In the genomic region with DNA sequence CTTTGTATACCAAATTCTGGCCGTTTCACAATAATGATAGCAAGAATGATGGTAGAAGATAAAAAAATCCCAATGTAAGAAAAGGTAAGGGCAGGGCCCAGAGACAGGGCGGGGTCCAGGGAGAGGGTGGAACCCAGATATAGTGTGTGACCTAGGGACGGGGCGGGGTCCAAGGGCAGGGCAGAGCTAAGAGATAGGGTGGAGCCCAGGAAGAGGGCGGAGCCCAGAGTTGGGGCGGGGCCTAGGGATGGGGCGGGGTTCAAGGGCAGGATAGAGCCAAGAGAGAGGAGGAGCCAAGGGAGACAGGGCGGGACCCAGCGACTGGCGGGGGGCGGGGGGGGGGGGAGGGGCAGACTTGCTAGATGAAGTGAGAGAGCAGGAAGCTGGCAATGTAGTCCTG, we compare ENCODE assay signal across 15 mouse cellular contexts.
DNase-seq lines count a peak whose midpoint lies in the region; ATAC-seq and TF ChIP-seq lines count a peak whose summit lies in the region.
"Had no signal": no experiment of that assay in that cellular context is flagged by ENCODE, and none has a peak within 500 bp of the region (broad histone marks: within the 10 kb centered on the region; RNA-seq: fewer than 3 reads in every experiment).

No protein-coding gene starts in this region.

- peak; percentile 50; the same call in 1 of the 2 replicates for ATAC-seq in common myeloid progenitor, adult 5-6 weeks (replicated peaks; ENCODE audit: low read depth, poor library complexity, severe bottlenecking)
- peak; percentile 70 for ATAC-seq in liver, embryonic 16.5 days (ENCODE audit: low read depth)
- ATAC-seq in forebrain, embryonic 16.5 days = no peak
- ATAC-seq: forebrain, embryonic 15.5 days; Patski had no signal

- TF ChIP-seq POLR2A in CH12.LX (IDR thresholded peaks at IDR 0.05; ENCODE audit: low read depth, low read length) = no peak

- H3K9ac ChIP-seq in CH12.LX (ENCODE audit: insufficient read depth, low read depth) = no peak overlapping the region
- H3K9ac ChIP-seq in liver, embryonic 16.5 days (ENCODE audit: low read depth, low read length) = no peak overlapping the region
- H3K9ac ChIP-seq in forebrain, embryonic 16.5 days (replicated peaks; ENCODE audit: low read depth, low read length) = no peak overlapping the region
- H3K9ac ChIP-seq: embryonic facial prominence, embryonic 15.5 days; forebrain, embryonic 15.5 days had no signal

- no peak overlapping the region for H3K4me2 ChIP-seq in CH12.LX (ENCODE audit: insufficient read depth, low read depth, poor library complexity, severe bottlenecking)
- H3K4me2 ChIP-seq in liver, embryonic 16.5 days (ENCODE audit: low read depth, low read length) = no peak overlapping the region
- H3K4me2 ChIP-seq in forebrain, embryonic 16.5 days (ENCODE audit: low read length) = no peak overlapping the region
- H3K4me2 ChIP-seq: embryonic facial prominence, embryonic 15.5 days; forebrain, embryonic 15.5 days had no signal

- H3K36me3 ChIP-seq in CH12.LX (replicated peaks in 1 of 2; ENCODE audit: control insufficient read depth in 1 of 2, insufficient read depth in 1 of 2, low read length in 1 of 2) = no peaks in the 10 kb centered on the region
- H3K36me3 ChIP-seq in liver, embryonic 16.5 days (ENCODE audit: control insufficient read depth, insufficient read depth) = no peaks in the 10 kb centered on the region
- H3K36me3 ChIP-seq in forebrain, embryonic 16.5 days (ENCODE audit: control insufficient read depth, insufficient read depth) = no peaks in the 10 kb centered on the region
- H3K36me3 ChIP-seq: embryonic facial prominence, embryonic 15.5 days; forebrain, embryonic 15.5 days had no signal

- in situ Hi-C loops in CH12.LX (cut with MboI; ENCODE audit: low pct_ligation_motif_present, low pct_unique_long_range_greater_than_20kb, low sequenced_read_pairs) = no loop called here

- H3K27ac ChIP-seq in CH12.LX (ENCODE audit: insufficient read depth, low read depth) = no peak overlapping the region
- no peak overlapping the region for H3K27ac ChIP-seq in liver, embryonic 16.5 days (ENCODE audit: low read length)
- H3K27ac ChIP-seq in forebrain, embryonic 16.5 days (ENCODE audit: low read length) = no peak overlapping the region
- H3K27ac ChIP-seq: embryonic facial prominence, embryonic 15.5 days; forebrain, embryonic 15.5 days; macrophage had no signal

- peak; percentile 23 for DNase-seq in embryo, embryonic 9.5 days (ENCODE audit: extremely low spot score)
- no peak for DNase-seq in embryo, embryonic 10.5 days (ENCODE audit: low spot score)
- DNase-seq in CH12.LX (ENCODE audit: extremely low read depth) = peak; percentile 42
- DNase-seq in cerebellum, adult 11 months = no peak
- no peak for DNase-seq in cerebellum, postnatal 4 days (ENCODE audit: low spot score in 2 of 2)
- DNase-seq: cerebellum, postnatal 14 days; kidney, adult 2 months had no signal

- TF ChIP-seq CTCF in CH12.LX (conservative IDR thresholded peaks at IDR 0.05 in 1 of 2, IDR thresholded peaks at IDR 0.05 in 1 of 2; ENCODE audit: low read depth in 2 of 2, low read length in 2 of 2) = no peak

- 25% methylated on average over 8 of the region's 11 CpGs for WGBS in liver, embryonic 16.5 days (ENCODE audit: insufficient replicate concordance)
- 44% methylated on average over 8 of the region's 11 CpGs for WGBS in forebrain, embryonic 16.5 days

- dilution Hi-C loops in CH12.LX (cut with MboI; ENCODE audit: extremely low pct_ligation_motif_present, extremely low pct_unique_long_range_greater_than_20kb, low sequenced_read_pairs) = no loop called here

- TF ChIP-seq RAD21 in CH12.LX (IDR thresholded peaks at IDR 0.05; ENCODE audit: low read depth, low read length) = no peak

- no peak overlapping the region for H3K4me3 ChIP-seq in CH12.LX (replicated peaks in 1 of 3; ENCODE audit: low read depth in 2 of 3, low read length in 2 of 3, poor library complexity in 1 of 3)
- H3K4me3 ChIP-seq in liver, embryonic 16.5 days (ENCODE audit: low read depth, low read length) = no peak overlapping the region
- H3K4me3 ChIP-seq in forebrain, embryonic 16.5 days (replicated peaks; ENCODE audit: low read length) = no peak overlapping the region
- H3K4me3 ChIP-seq: embryonic facial prominence, embryonic 15.5 days; forebrain, embryonic 15.5 days; myocyte had no signal

- no peak for TF ChIP-seq EP300 in CH12.LX (IDR thresholded peaks at IDR 0.05; ENCODE audit: low read length)

- H3K9me3 ChIP-seq in CH12.LX (replicated peaks; ENCODE audit: low read length) = peaks cover 6% of the 10 kb centered on the region
- H3K9me3 ChIP-seq in liver, embryonic 16.5 days (replicated peaks; ENCODE audit: control insufficient read depth, low read length) = no peaks in the 10 kb centered on the region
- H3K9me3 ChIP-seq in forebrain, embryonic 16.5 days (ENCODE audit: control insufficient read depth, low read length) = no peaks in the 10 kb centered on the region
- H3K9me3 ChIP-seq: embryonic facial prominence, embryonic 15.5 days; forebrain, embryonic 15.5 days had no signal

- peaks cover 25% of the 10 kb centered on the region for H3K27me3 ChIP-seq in CH12.LX (replicated peaks)
- no peaks in the 10 kb centered on the region for H3K27me3 ChIP-seq in liver, embryonic 16.5 days (ENCODE audit: control insufficient read depth, insufficient read depth, low read depth, low read length)
- no peaks in the 10 kb centered on the region for H3K27me3 ChIP-seq in forebrain, embryonic 16.5 days (replicated peaks; ENCODE audit: control insufficient read depth, insufficient read depth, low read length)
- H3K27me3 ChIP-seq: embryonic facial prominence, embryonic 15.5 days; forebrain, embryonic 15.5 days had no signal

- no peaks in the 10 kb centered on the region for H3K4me1 ChIP-seq in CH12.LX (ENCODE audit: control insufficient read depth in 1 of 2, insufficient read depth in 2 of 2)
- no peaks in the 10 kb centered on the region for H3K4me1 ChIP-seq in liver, embryonic 16.5 days (ENCODE audit: control insufficient read depth, low read depth, low read length)
- no peaks in the 10 kb centered on the region; the same call in 1 of the 2 replicates for H3K4me1 ChIP-seq in forebrain, embryonic 16.5 days (replicated peaks; ENCODE audit: control insufficient read depth, insufficient read depth, low read length)

- H3K79me2 ChIP-seq in CH12.LX (replicated peaks; ENCODE audit: control insufficient read depth, extremely low read depth, insufficient read depth, poor library complexity, severe bottlenecking) = no peaks in the 10 kb centered on the region

TF ChIP-seq in CH12.LX, 34 proteins besides CTCF, POLR2A, EP300 and RAD21:
- TF ChIP-seq ZMIZ1 (IDR thresholded peaks at IDR 0.05; ENCODE audit: low read depth, low read length) (no peak), SMC3 (IDR thresholded peaks at IDR 0.05; ENCODE audit: low read depth, low read length) (no peak), SIN3A (IDR thresholded peaks at IDR 0.05; ENCODE audit: low read length) (no peak)

Comparison
In these comparisons a context has a peak if more than half of its experiments do, and no peak if none do; other contexts are left out.
1. DNase-seq: peak in embryo, embryonic 9.5 days (single experiment) and CH12.LX (single experiment); none in embryo, embryonic 10.5 days (single experiment), cerebellum, adult 11 months (single experiment) and cerebellum, postnatal 4 days (0 of 2).